Mouse (Mus musculus) MEL-GATA-1-ER (cell line): ENCODE results near the gene Gm13698.
"Not testable (repeated sequence)": the region's sequence is repeated elsewhere in the genome, so short reads cannot be mapped to it uniquely, and the experiment has no call there.

Source experiments
- DNase-seq: peaks from one replicate; pipeline ENCODE4 v3.0.0-alpha.2; 2012; ENCODE audit warnings: low read depth; ENCODE audit errors: extremely low read depth

Gene Gm13698

DNA sequence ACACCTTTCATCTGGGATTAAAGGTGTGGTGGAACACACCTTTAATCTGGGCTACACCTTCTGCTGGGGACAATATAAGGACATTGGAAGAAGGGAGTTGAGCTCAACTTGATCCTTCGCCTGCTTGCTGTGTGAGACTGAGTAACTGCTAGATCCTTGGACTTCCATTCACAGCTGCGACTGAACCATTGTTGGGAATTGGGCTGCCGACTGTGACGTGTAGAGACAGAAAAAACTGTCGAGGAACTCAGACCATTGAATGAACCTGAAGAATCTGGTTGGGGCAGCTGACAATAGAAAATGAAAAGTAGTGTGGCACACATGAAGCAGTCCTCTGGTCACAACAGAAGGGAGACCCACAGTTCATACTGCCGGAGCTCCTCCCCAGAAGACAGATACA is at the start of gene Gm13698:
Gene Gm13698, plus strand, starts transcription at position 301 of the 400 bp plus-strand sequence.
- DNase-seq, result not testable (repeated sequence)

DNA sequence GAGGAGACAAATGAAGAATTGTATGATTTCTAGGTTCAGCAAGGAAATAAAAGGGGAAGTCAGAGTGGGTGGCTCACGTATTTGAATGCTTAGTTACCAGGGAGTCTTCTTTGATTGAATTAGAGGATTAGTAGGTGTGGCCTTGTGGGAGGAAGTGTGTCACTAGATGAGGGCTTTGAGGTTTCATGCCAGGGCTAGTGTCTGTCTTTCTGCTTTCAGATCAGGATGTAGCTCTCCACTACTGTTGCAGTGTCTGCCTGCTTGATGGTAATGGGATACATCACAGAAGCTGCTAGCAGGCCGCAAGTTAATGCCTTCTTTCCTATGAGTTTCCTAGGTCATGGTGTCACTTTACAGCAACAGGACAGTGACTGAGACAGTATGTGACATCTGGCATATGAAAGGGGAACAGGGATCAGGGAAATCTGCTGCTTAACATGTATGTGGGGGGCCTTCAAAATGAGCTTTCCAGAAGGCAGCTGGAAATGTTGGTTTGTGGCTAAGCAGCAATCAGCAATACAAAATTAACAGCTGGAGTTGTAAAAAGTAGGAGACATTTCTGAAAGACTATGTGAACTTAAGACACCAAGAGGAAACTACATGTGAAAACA is 25.9 kb upstream of the Gm13698 start:
- DNase-seq, result peak; percentile 43

DNA sequence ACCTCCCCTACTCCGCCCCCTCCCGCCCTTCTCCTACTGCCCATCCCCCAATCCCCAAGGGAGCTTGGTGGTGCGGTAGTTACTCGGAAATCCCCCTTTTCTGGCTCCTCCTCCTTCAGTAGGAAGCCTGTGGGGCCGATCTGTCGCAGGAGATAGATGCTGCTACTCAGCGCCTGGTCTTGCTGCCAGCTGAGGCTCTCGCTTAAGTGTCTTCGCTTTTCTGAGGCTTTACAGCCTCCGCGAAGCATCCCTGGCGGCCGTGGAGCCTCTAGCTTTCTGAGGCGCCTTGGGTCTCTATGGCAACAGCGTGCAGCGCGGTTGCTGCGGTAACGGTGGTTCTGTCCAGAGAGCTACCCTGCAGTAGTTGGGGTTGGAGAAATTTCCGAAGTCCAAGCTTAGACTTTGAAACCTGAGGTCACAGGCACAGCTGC is 14.5 kb upstream of the Gm13698 start, which contains the start of gene Zswim2:
Gene Zswim2, minus strand, starts transcription at position 298 of the 431 bp plus-strand sequence.
- no peak for DNase-seq

DNA sequence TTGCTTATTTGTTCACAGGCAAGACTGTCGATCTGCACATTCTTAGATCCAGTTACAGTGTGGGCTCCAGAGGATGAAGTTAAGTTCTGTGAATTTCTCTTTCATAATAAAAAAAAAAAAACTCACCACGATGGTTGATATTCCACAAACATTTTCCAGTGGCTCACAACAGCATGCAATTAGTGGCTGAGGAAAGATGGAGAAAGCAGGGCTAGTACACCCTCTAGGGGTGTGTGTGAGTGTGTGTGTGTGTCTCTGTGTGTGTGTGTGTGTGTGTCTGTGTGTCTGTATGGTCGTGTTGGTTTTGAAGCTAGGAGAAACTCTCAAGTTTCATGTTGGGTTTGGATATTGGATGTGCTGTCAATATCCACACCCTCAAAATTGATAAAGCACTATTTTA is 14.1 kb upstream of the Gm13698 start:
- no peak for DNase-seq

DNA sequence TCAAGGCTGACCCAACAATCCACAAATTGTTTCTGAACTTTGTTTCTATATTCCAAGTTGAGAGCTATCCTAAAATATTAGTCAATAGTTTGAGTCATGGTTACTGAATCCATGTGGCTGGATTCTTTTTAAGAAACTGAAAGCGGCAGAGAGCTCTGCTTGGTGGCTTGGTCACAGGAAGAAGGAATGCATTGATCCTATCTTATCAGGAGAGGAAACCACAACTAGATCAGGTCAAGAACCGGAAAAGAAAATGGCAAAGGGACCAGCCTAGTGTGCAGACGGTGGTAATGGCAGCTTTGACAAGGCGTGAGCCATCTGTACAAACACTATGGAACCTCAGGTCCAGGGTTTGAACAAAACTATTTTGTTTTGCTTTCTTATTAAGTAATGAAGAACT is 13.7 kb upstream of the Gm13698 start:
- DNase-seq, result no peak

DNA sequence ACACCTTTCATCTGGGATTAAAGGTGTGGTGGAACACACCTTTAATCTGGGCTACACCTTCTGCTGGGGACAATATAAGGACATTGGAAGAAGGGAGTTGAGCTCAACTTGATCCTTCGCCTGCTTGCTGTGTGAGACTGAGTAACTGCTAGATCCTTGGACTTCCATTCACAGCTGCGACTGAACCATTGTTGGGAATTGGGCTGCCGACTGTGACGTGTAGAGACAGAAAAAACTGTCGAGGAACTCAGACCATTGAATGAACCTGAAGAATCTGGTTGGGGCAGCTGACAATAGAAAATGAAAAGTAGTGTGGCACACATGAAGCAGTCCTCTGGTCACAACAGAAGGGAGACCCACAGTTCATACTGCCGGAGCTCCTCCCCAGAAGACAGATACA is 5.7 kb downstream of the Gm13698 start, which contains the start of gene Gm13693:
Gene Gm13693, plus strand, starts transcription at position 301 of the 400 bp plus-strand sequence.
- DNase-seq, result not testable (repeated sequence)

DNA sequence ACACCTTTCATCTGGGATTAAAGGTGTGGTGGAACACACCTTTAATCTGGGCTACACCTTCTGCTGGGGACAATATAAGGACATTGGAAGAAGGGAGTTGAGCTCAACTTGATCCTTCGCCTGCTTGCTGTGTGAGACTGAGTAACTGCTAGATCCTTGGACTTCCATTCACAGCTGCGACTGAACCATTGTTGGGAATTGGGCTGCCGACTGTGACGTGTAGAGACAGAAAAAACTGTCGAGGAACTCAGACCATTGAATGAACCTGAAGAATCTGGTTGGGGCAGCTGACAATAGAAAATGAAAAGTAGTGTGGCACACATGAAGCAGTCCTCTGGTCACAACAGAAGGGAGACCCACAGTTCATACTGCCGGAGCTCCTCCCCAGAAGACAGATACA is 11.5 kb downstream of the Gm13698 start, which contains the start of gene Gm13695:
Gene Gm13695, plus strand, starts transcription at position 301 of the 400 bp plus-strand sequence.
- not testable (repeated sequence) for DNase-seq

DNA sequence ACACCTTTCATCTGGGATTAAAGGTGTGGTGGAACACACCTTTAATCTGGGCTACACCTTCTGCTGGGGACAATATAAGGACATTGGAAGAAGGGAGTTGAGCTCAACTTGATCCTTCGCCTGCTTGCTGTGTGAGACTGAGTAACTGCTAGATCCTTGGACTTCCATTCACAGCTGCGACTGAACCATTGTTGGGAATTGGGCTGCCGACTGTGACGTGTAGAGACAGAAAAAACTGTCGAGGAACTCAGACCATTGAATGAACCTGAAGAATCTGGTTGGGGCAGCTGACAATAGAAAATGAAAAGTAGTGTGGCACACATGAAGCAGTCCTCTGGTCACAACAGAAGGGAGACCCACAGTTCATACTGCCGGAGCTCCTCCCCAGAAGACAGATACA is 17.3 kb downstream of the Gm13698 start, which contains the start of gene Gm13696:
Gene Gm13696, plus strand, starts transcription at position 301 of the 400 bp plus-strand sequence.
- DNase-seq, result not testable (repeated sequence)

DNA sequence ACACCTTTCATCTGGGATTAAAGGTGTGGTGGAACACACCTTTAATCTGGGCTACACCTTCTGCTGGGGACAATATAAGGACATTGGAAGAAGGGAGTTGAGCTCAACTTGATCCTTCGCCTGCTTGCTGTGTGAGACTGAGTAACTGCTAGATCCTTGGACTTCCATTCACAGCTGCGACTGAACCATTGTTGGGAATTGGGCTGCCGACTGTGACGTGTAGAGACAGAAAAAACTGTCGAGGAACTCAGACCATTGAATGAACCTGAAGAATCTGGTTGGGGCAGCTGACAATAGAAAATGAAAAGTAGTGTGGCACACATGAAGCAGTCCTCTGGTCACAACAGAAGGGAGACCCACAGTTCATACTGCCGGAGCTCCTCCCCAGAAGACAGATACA is 23.1 kb downstream of the Gm13698 start, which contains the start of gene Gm13694:
Gene Gm13694, plus strand, starts transcription at position 301 of the 400 bp plus-strand sequence.
- not testable (repeated sequence) for DNase-seq

DNA sequence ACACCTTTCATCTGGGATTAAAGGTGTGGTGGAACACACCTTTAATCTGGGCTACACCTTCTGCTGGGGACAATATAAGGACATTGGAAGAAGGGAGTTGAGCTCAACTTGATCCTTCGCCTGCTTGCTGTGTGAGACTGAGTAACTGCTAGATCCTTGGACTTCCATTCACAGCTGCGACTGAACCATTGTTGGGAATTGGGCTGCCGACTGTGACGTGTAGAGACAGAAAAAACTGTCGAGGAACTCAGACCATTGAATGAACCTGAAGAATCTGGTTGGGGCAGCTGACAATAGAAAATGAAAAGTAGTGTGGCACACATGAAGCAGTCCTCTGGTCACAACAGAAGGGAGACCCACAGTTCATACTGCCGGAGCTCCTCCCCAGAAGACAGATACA is 28.9 kb downstream of the Gm13698 start, which contains the start of gene Gm13697:
Gene Gm13697, plus strand, starts transcription at position 301 of the 400 bp plus-strand sequence.
- DNase-seq, result not testable (repeated sequence)

DNA sequence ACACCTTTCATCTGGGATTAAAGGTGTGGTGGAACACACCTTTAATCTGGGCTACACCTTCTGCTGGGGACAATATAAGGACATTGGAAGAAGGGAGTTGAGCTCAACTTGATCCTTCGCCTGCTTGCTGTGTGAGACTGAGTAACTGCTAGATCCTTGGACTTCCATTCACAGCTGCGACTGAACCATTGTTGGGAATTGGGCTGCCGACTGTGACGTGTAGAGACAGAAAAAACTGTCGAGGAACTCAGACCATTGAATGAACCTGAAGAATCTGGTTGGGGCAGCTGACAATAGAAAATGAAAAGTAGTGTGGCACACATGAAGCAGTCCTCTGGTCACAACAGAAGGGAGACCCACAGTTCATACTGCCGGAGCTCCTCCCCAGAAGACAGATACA is 34.8 kb downstream of the Gm13698 start, which contains the start of gene Gm13691:
Gene Gm13691, plus strand, starts transcription at position 301 of the 400 bp plus-strand sequence.
- not testable (repeated sequence) for DNase-seq

DNA sequence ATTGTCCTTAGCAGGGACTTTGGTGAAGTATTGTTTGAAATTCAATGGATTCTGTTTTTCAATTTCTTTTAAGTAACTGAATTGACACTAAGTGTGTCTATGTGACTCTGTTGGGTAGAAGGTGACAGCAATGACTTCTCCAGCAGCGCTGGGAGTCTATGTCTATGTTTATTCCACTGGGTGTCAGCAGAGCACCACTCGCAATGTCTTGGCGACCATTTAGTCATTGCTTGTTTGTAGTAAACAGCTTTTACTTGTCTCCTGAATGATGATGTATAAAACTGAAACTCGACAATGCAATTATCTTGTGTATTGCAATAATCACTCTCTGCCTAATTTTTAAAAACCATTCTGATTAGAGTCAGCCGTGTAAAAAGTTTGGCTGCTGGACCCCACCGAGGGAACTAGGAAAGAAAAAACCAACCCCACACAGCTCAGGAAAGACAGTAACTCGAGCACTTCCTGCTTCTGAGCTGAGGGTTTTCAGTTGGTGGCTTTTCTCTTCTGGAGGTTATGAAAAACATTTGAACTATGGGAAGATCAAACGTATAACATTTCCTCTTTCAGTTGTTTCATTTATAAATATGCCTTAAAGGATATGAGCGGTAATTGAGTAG is 38.3 kb downstream of the Gm13698 start:
- not testable (repeated sequence) for DNase-seq

DNA sequence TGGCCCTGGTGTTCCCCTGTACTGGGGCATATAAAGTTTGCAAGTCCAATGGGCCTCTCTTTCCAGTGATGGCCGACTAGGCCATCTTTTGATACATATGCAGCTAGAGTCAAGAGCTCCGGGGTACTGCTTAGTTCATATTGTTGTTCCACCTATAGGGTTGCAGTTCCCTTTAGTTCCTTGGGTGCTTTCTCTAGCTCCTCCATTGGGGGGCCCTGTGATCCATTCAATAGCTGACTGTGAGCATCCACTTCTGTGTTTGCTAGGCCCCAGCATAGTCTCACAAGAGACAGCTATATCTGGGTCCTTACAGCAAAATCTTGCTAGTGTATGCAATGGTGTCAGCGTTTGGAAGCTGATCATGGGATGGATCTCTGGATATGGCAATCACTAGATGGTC is 39.0 kb downstream of the Gm13698 start:
- not testable (repeated sequence) for DNase-seq
